10 mouse cellular contexts compared by ENCODE assay signal in the genomic region with DNA sequence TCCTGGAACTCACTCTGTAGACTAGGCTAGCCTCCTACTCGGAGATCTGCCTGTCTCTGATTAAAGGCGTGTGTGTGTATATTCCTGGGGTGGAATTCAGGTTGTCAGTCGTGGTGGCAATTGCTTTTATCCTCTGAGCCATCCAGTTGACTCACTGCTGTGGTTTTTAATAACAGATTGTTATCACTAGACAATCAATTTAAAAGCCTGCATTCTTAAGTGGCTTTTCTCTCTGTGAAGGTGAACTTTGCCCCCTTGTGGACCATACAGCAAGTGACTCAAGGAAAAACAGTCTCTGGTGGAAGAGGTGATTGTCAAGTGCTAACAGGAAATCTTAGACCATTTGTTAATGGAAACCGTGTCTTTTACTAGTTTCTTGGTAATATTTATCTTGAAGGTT. TPM values are rescaled to one million over a fixed set of nuclear protein-coding genes. Genes with fewer than 3 reads are reported as not detected.
DNase-seq lines count a peak whose midpoint lies in the region; ATAC-seq and TF ChIP-seq lines count a peak whose summit lies in the region.
"Had no signal": no experiment of that assay in that cellular context is flagged by ENCODE, and none has a peak within 500 bp of the region (broad histone marks: within the 10 kb centered on the region; RNA-seq: fewer than 3 reads in every experiment).

No protein-coding gene starts in this region.

- peaks cover 46% of the 10 kb centered on the region for H3K36me3 ChIP-seq in liver, postnatal 0 days (replicated peaks; ENCODE audit: insufficient read depth, low read length)
- peaks cover 99% of the 10 kb centered on the region for H3K36me3 ChIP-seq in E14TG2a.4 (ENCODE audit: insufficient read depth, low read length)

- no peaks in the 10 kb centered on the region for H3K4me1 ChIP-seq in liver, postnatal 0 days (ENCODE audit: insufficient read depth)
- peaks cover 58% of the 10 kb centered on the region for H3K4me1 ChIP-seq in E14TG2a.4 (replicated peaks; ENCODE audit: low read depth, low read length)
- H3K4me1 ChIP-seq: hindbrain, embryonic 13.5 days had no signal

- DNase-seq in liver, postnatal 0 days, result no peak
- DNase-seq in liver, result no peak
- DNase-seq in adipocyte (ENCODE audit: low spot score), result peak; percentile 7
- peak; percentile 22 for DNase-seq in naive thymus-derived CD4-positive, alpha-beta T cell, adult 2 months (ENCODE audit: low read depth)
- no peak for DNase-seq in kidney, postnatal 4 days
- DNase-seq in spleen, postnatal 14 days (ENCODE audit: low spot score in 2 of 2), result no peak
- DNase-seq: cerebellum, adult 11-12 months; thymus, adult 2 months had no signal

- TF ChIP-seq CTCF in liver, postnatal 0 days (IDR thresholded peaks at IDR 0.05; ENCODE audit: low read depth), result peak; percentile 37
- TF ChIP-seq CTCF in E14TG2a.4 (conservative IDR thresholded peaks at IDR 0.05; ENCODE audit: low read length), result peak; percentile 24; the same call in 1 of the 2 replicates

- H3K27ac ChIP-seq in liver, postnatal 0 days (ENCODE audit: low read depth), result no peak overlapping the region
- H3K27ac ChIP-seq: hindbrain, embryonic 13.5 days had no signal

- H3K27me3 ChIP-seq in liver, postnatal 0 days (ENCODE audit: insufficient read depth, low read length), result no peaks in the 10 kb centered on the region
- H3K27me3 ChIP-seq in E14TG2a.4 (ENCODE audit: insufficient read depth, low read length), result no peaks in the 10 kb centered on the region
- H3K27me3 ChIP-seq: hindbrain, embryonic 13.5 days had no signal

- no peak for TF ChIP-seq EP300 in liver, postnatal 0 days (IDR thresholded peaks at IDR 0.05; ENCODE audit: low read depth)

- whole genome bisulfite sequencing in liver, postnatal 0 days (ENCODE audit: insufficient replicate concordance), result 55% methylated on average over 4 of the region's 4 CpGs

- no peak overlapping the region for H3K9ac ChIP-seq in liver, postnatal 0 days (replicated peaks)
- H3K9ac ChIP-seq: hindbrain, embryonic 13.5 days had no signal

- H3K4me2 ChIP-seq in liver, postnatal 0 days (ENCODE audit: low read depth, low read length), result no peak overlapping the region
- H3K4me2 ChIP-seq: hindbrain, embryonic 13.5 days had no signal

- no peaks in the 10 kb centered on the region for H3K9me3 ChIP-seq in liver, postnatal 0 days (ENCODE audit: low read length)
- H3K9me3 ChIP-seq in E14TG2a.4 (ENCODE audit: low read length), result no peaks in the 10 kb centered on the region
- H3K9me3 ChIP-seq: hindbrain, embryonic 13.5 days had no signal

- ATAC-seq in liver, postnatal 0 days, result no peak

- H3K4me3 ChIP-seq in liver, postnatal 0 days (ENCODE audit: low read depth, low read length), result no peak overlapping the region
- H3K4me3 ChIP-seq in E14TG2a.4 (replicated peaks; ENCODE audit: low read length), result no peak overlapping the region
- H3K4me3 ChIP-seq: hindbrain, embryonic 13.5 days had no signal

RNA-seq across cellular contexts. Expression of gene Nufip1, which starts 8.3 kb away (rescaled TPM):
- 4.7 and 5.1 TPM in 2 replicates for polyA plus RNA-seq in liver, postnatal 0 days (2015; fragmentation: Nextera tagmentation; extraction: Ambion mirVana)

RNA-seq across cellular contexts. Expression of gene Gpalpp1, which starts 8.4 kb away (rescaled TPM):
- polyA plus RNA-seq in liver, postnatal 0 days (2015; fragmentation: Nextera tagmentation; extraction: Ambion mirVana), result 2.6 and 3.2 TPM in 2 replicates

Comparison
In these comparisons a context has a peak if more than half of its experiments do, and no peak if none do; other contexts are left out.
1. DNase-seq: peak in adipocyte (single experiment) and naive thymus-derived CD4-positive, alpha-beta T cell, adult 2 months (single experiment); none in liver, postnatal 0 days (single experiment), liver (single experiment), kidney, postnatal 4 days (0 of 2) and spleen, postnatal 14 days (0 of 2).